Mouse (Mus musculus) CH12.LX (cell line): ENCODE results near the gene Cfap20. TPM values are rescaled to one million over a fixed set of nuclear protein-coding genes. Genes with fewer than 3 reads are reported as not detected.

Source experiments
- DNase-seq: peaks from one replicate; pipeline ENCODE4 v3.0.0-alpha.2; 2013; ENCODE audit errors: extremely low read depth
- H3K27ac ChIP-seq: 2 replicates; pipeline ENCODE4 v1.5.1; 2012; ENCODE audit warnings: low read depth, mild to moderate bottlenecking, control low read depth, moderate library complexity; ENCODE audit not compliant: insufficient read depth
- H3K27me3 ChIP-seq: replicated peaks from 2 replicates; pipeline ENCODE3; 2012; ENCODE audit warnings: inconsistent platforms
- H3K36me3 ChIP-seq, 2 experiments: replicated peaks in 1 of 2; 2 replicates each; pipeline versions ENCODE3 to v1.6.1; 2012; ENCODE audit warnings: inconsistent platforms in 1 of 2, low read length in 1 of 2, mild to moderate bottlenecking in 1 of 2, mixed read lengths in 1 of 2, moderate library complexity in 1 of 2; ENCODE audit not compliant: control insufficient read depth in 1 of 2, insufficient read depth in 1 of 2
- H3K4me1 ChIP-seq, 2 experiments: 2 replicates each; pipeline ENCODE4 v1.6.1; 2012; ENCODE audit warnings: inconsistent platforms in 1 of 2, moderate library complexity in 1 of 2; ENCODE audit not compliant: insufficient read depth in 2 of 2, control insufficient read depth in 1 of 2
- H3K4me2 ChIP-seq: 2 replicates; pipeline ENCODE4 v1.6.1; 2012; ENCODE audit warnings: low read depth, mild to moderate bottlenecking, control low read depth; ENCODE audit not compliant: poor library complexity, insufficient read depth, severe bottlenecking
- H3K4me3 ChIP-seq, 3 experiments: fragments of 150-350 bp in 1 of 3; sonication (generic) in 1 of 3; replicated peaks in 1 of 3; 2 replicates each; pipeline versions ENCODE3 to v1.5.1; 2011 to 2012; ENCODE audit warnings: low read depth in 2 of 3, low read length in 2 of 3, mild to moderate bottlenecking in 2 of 3, moderate library complexity in 2 of 3, control low read depth in 1 of 3, improper control_type of control experiment in 1 of 3, inconsistent platforms in 1 of 3, mixed read lengths in 1 of 3; ENCODE audit not compliant: poor library complexity in 1 of 3
- H3K79me2 ChIP-seq: replicated peaks from 2 replicates; pipeline ENCODE4 v1.6.1; 2012; ENCODE audit warnings: mild to moderate bottlenecking, moderate library complexity; ENCODE audit not compliant: control insufficient read depth, poor library complexity, insufficient read depth, severe bottlenecking; ENCODE audit errors: extremely low read depth
- H3K9ac ChIP-seq: 2 replicates; pipeline ENCODE4 v1.6.1; 2012; ENCODE audit warnings: low read depth, mild to moderate bottlenecking, control low read depth, moderate library complexity; ENCODE audit not compliant: insufficient read depth
- H3K9me3 ChIP-seq: replicated peaks from 2 replicates; pipeline ENCODE3; 2012; ENCODE audit warnings: low read length, inconsistent platforms, mixed read lengths
- BHLHE40 ChIP-seq: IDR thresholded peaks from 2 replicates; pipeline ENCODE4 v1.6.1; 2011; ENCODE audit warnings: mild to moderate bottlenecking, low read depth, low read length, improper control_type of control experiment
- CHD2 ChIP-seq: IDR thresholded peaks from 2 replicates; pipeline ENCODE4 v1.6.1; 2011; ENCODE audit warnings: low read length, improper control_type of control experiment
- ELF1 ChIP-seq: IDR thresholded peaks from 2 replicates; pipeline ENCODE4 v1.6.1; 2014; ENCODE audit warnings: low read depth, mild to moderate bottlenecking, inconsistent platforms, low read length, improper control_type of control experiment
- EP300 ChIP-seq: IDR thresholded peaks from 2 replicates; pipeline ENCODE4 v1.6.1; 2011; ENCODE audit warnings: low read length, improper control_type of control experiment
- ETS1 ChIP-seq: conservative IDR thresholded peaks from 2 replicates; pipeline ENCODE4 v1.6.1; 2012; ENCODE audit warnings: low read depth, mild to moderate bottlenecking, inconsistent platforms, low read length, improper control_type of control experiment, moderate library complexity
- HCFC1 ChIP-seq: IDR thresholded peaks from 2 replicates; pipeline ENCODE4 v1.6.1; 2012; ENCODE audit warnings: low read depth, mild to moderate bottlenecking, inconsistent platforms, low read length, improper control_type of control experiment
- IRF4 ChIP-seq: IDR thresholded peaks from 2 replicates; pipeline ENCODE4 v1.6.1; 2014; ENCODE audit warnings: low read depth, mild to moderate bottlenecking, inconsistent platforms, low read length, improper control_type of control experiment
- JUN ChIP-seq: IDR thresholded peaks from 2 replicates; pipeline ENCODE4 v1.6.1; 2011; ENCODE audit warnings: low read depth, mild to moderate bottlenecking, low read length, improper control_type of control experiment, moderate library complexity; ENCODE audit not compliant: insufficient read depth
- MAFK ChIP-seq: IDR thresholded peaks from 2 replicates; pipeline ENCODE4 v1.6.1; 2011; ENCODE audit warnings: low read length, improper control_type of control experiment; ENCODE audit not compliant: insufficient replicate concordance
- MAX ChIP-seq: IDR thresholded peaks from 2 replicates; pipeline ENCODE4 v1.6.1; 2011; ENCODE audit warnings: low read length, improper control_type of control experiment
- MAZ ChIP-seq: IDR thresholded peaks from 2 replicates; pipeline ENCODE4 v1.6.1; 2012; ENCODE audit warnings: low read depth, mild to moderate bottlenecking, inconsistent platforms, low read length, improper control_type of control experiment, moderate library complexity
- MXI1 ChIP-seq: IDR thresholded peaks from 2 replicates; pipeline ENCODE4 v1.6.1; 2011; ENCODE audit warnings: mild to moderate bottlenecking, low read depth, low read length, improper control_type of control experiment
- NELFE ChIP-seq: IDR thresholded peaks from 2 replicates; pipeline ENCODE4 v1.6.1; 2011; ENCODE audit warnings: low read depth, low read length, improper control_type of control experiment
- NRF1 ChIP-seq: IDR thresholded peaks from 2 replicates; pipeline ENCODE4 v1.6.1; 2014; ENCODE audit warnings: low read depth, mild to moderate bottlenecking, inconsistent platforms, low read length, improper control_type of control experiment, moderate library complexity
- PAX5 ChIP-seq: IDR thresholded peaks from 2 replicates; pipeline ENCODE4 v1.6.1; 2012; ENCODE audit warnings: low read length, inconsistent platforms, mixed read lengths
- POLR2A ChIP-seq: IDR thresholded peaks from 2 replicates; pipeline ENCODE4 v1.6.1; 2011; ENCODE audit warnings: low read depth, mild to moderate bottlenecking, improper control_type of control experiment, low read length
- RAD21 ChIP-seq: IDR thresholded peaks from 2 replicates; pipeline ENCODE4 v1.6.1; 2011; ENCODE audit warnings: low read depth, mild to moderate bottlenecking, low read length, improper control_type of control experiment, moderate library complexity
- RCOR1 ChIP-seq: conservative IDR thresholded peaks from 2 replicates; pipeline ENCODE4 v1.6.1; 2012; ENCODE audit warnings: low read depth, mild to moderate bottlenecking, inconsistent platforms, low read length, improper control_type of control experiment
- SIN3A ChIP-seq: IDR thresholded peaks from 2 replicates; pipeline ENCODE4 v1.6.1; 2012; ENCODE audit warnings: low read length, improper control_type of control experiment, inconsistent platforms
- TBP ChIP-seq: conservative IDR thresholded peaks from 2 replicates; pipeline ENCODE4 v1.6.1; 2011; ENCODE audit warnings: low read depth, low read length, improper control_type of control experiment
- UBTF ChIP-seq: IDR thresholded peaks from 2 replicates; pipeline ENCODE4 v1.6.1; 2012; ENCODE audit warnings: low read depth, mild to moderate bottlenecking, inconsistent platforms, low read length, improper control_type of control experiment, moderate library complexity
- USF1 ChIP-seq: IDR thresholded peaks from 2 replicates; pipeline ENCODE4 v1.6.1; 2014; ENCODE audit warnings: low read depth, mild to moderate bottlenecking, inconsistent platforms, low read length, improper control_type of control experiment
- ZC3H11A ChIP-seq: IDR thresholded peaks from 2 replicates; pipeline ENCODE4 v1.6.1; 2012; ENCODE audit warnings: low read depth, mild to moderate bottlenecking, inconsistent platforms, low read length, improper control_type of control experiment
- ZKSCAN1 ChIP-seq: IDR thresholded peaks from 2 replicates; pipeline ENCODE4 v1.6.1; 2012; ENCODE audit warnings: low read depth, inconsistent platforms, low read length, improper control_type of control experiment, borderline replicate concordance
- ZMIZ1 ChIP-seq: IDR thresholded peaks from 2 replicates; pipeline ENCODE4 v1.6.1; 2012; ENCODE audit warnings: low read depth, mild to moderate bottlenecking, inconsistent platforms, low read length, improper control_type of control experiment
- dilution Hi-C: fragments of 300-500 bp; cut with MboI; formaldehyde crosslinking; loops from 2 replicates; pipeline ENCODE4 v1.14.3; 2020; ENCODE audit warnings: low sequenced_read_pairs; ENCODE audit not compliant: extremely low pct_unique_long_range_greater_than_20kb, extremely low pct_ligation_motif_present
- in situ Hi-C: fragments of 300-500 bp; cut with MboI; formaldehyde crosslinking; loops from 3 replicates; pipeline ENCODE4 v1.14.3; 2019; ENCODE audit warnings: low sequenced_read_pairs, low pct_ligation_motif_present, low pct_unique_long_range_greater_than_20kb, mixed read lengths
- polyA plus RNA-seq: library from polyadenylated mRNA; unstranded; fragments of >175 nt; gene quantifications from 2 replicates; pipeline ENCODE4 v1.2.1, GENCODE M21; 2012; ENCODE audit warnings: low read depth; ENCODE audit not compliant: insufficient read length
- total RNA-seq, 2 experiments: library from RNA; depleted of rRNA; stranded (reverse); fragments of 300-350 nt in 1 of 2; fragments of >200 nt in 1 of 2; gene quantifications; 2 replicates each; pipeline ENCODE4 v1.2.3; 2012 to 2014

Cfap20 gene
- total and polyA plus RNA-seq, 3 experiments: 53.4 to 93.0 (median 57.2) TPM

GRCm38 (mm10) chr8:95392604-95393003 is 42.1 kb downstream of the Cfap20 start:
- H3K9me3 ChIP-seq: no peaks in the 10 kb centered on the region
- H3K4me2 ChIP-seq: no peak overlapping the region
- no peak overlapping the region for H3K27ac ChIP-seq
- no peaks in the 10 kb centered on the region for H3K36me3 ChIP-seq
- H3K27me3 ChIP-seq: no peaks in the 10 kb centered on the region
- no peak overlapping the region for H3K4me3 ChIP-seq
- DNase-seq: no peak
- no peak overlapping the region for H3K9ac ChIP-seq
- in situ Hi-C loops: no loop called here
- TF ChIP-seq MXI1: no peak
- no peak for TF ChIP-seq ZC3H11A
- no peak for TF ChIP-seq NELFE
- no peak for TF ChIP-seq MAX
- no peak for TF ChIP-seq IRF4
- no peak for TF ChIP-seq RAD21
- no peak for TF ChIP-seq MAFK
- no peak for TF ChIP-seq ZKSCAN1
- TF ChIP-seq BHLHE40: no peak
- no peak for TF ChIP-seq RCOR1
- no peak for TF ChIP-seq SIN3A
- no peak for TF ChIP-seq ZMIZ1
- TF ChIP-seq CHD2: no peak
- no peak for TF ChIP-seq UBTF
- TF ChIP-seq JUN: no peak
- TF ChIP-seq ETS1: no peak
- no peak for TF ChIP-seq MAZ
- no peak for TF ChIP-seq HCFC1
- no peak for TF ChIP-seq TBP
- H3K79me2 ChIP-seq: no peaks in the 10 kb centered on the region
- dilution Hi-C loops: no loop called here
- peaks cover 3 to 21% of the 10 kb centered on the region in 2 experiments; a peak in 3 of 4 replicates for H3K4me1 ChIP-seq

GRCm38 (mm10) chr8:95391101-95391500 is 43.6 kb downstream of the Cfap20 start:
- dilution Hi-C loops (no loop called here), in situ Hi-C loops (no loop called here)
- no peaks in the 10 kb centered on the region for H3K27me3 ChIP-seq
- H3K9ac ChIP-seq: no peak overlapping the region
- no peak overlapping the region for H3K4me3 ChIP-seq
- peak overlapping the region; percentile 40; the same call in 1 of the 2 replicates for H3K4me2 ChIP-seq
- peaks cover 3 to 32% of the 10 kb centered on the region in 2 experiments; a peak in 3 of 4 replicates for H3K4me1 ChIP-seq
- DNase-seq: peak; percentile 39
- H3K79me2 ChIP-seq: no peaks in the 10 kb centered on the region
- no peak overlapping the region for H3K27ac ChIP-seq
- no peaks in the 10 kb centered on the region for H3K9me3 ChIP-seq
- TF ChIP-seq UBTF (no peak), ETS1 (peak; percentile 51), JUN (no peak), NRF1 (no peak), POLR2A (no peak), USF1 (no peak), EP300 (peak; percentile 62; the same call in 1 of the 2 replicates), RAD21 (no peak), BHLHE40 (peak; percentile 94), ELF1 (no peak), PAX5 (no peak), CHD2 (no peak)
- H3K36me3 ChIP-seq: no peaks in the 10 kb centered on the region
